In genomic region chr19:23763371-23763770, GRCm38 (mm10) we compare ENCODE assay signal across 26 mouse cellular contexts. TPM values are rescaled to one million over a fixed set of nuclear protein-coding genes. Genes with fewer than 3 reads are reported as not detected.
DNase-seq lines count a peak whose midpoint lies in the region; ATAC-seq and TF ChIP-seq lines count a peak whose summit lies in the region.
"Had no signal": no experiment of that assay in that cellular context is flagged by ENCODE, and none has a peak within 500 bp of the region (broad histone marks: within the 10 kb centered on the region; RNA-seq: fewer than 3 reads in every experiment).

No protein-coding gene starts in this region.

- H3K27me3 ChIP-seq in cerebellum, adult 2 months (ENCODE audit: control insufficient read depth, insufficient read depth, low read length): no peaks in the 10 kb centered on the region
- H3K27me3 ChIP-seq: CH12.LX had no signal

- ATAC-seq in cerebellum, adult (ENCODE audit: insufficient number of reproducible peaks, low FRiP score, low TSS enrichment): no peak
- ATAC-seq: forebrain, embryonic 13.5 days; forebrain, embryonic 16.5 days; inflammation-experienced regulatory T-cells, adult 6 months; intestine, embryonic 16.5 days; Patski had no signal

- no peak overlapping the region for H3K4me3 ChIP-seq in cerebellum, adult 2 months (replicated peaks; ENCODE audit: insufficient read depth, low read depth, low read length)
- H3K4me3 ChIP-seq: forebrain, embryonic 10.5 days; forebrain, embryonic 13.5 days; heart, embryonic 12.5 days; heart, embryonic 15.5 days; hindbrain, embryonic 10.5 days had no signal

- no peak for TF ChIP-seq CTCF in cerebellum, adult 2 months (IDR thresholded peaks at IDR 0.05; ENCODE audit: borderline replicate concordance, insufficient read depth, low read depth, low read length)

- peaks cover 25% of the 10 kb centered on the region for H3K4me1 ChIP-seq in cerebellum, adult 2 months (ENCODE audit: control insufficient read depth, insufficient read depth, low read length)

- H3K27ac ChIP-seq in cerebellum, adult 2 months (ENCODE audit: insufficient read depth, low read length): peak overlapping the region; percentile 58; the same call in 1 of the 2 replicates
- H3K27ac ChIP-seq: forebrain, embryonic 10.5 days; forebrain, embryonic 13.5 days; heart, embryonic 15.5 days; hindbrain, embryonic 10.5 days; hindbrain, embryonic 14.5 days had no signal

- DNase-seq in cerebellum, adult 2 months: peak; percentile 35 to 57
- DNase-seq in heart, adult 11 months: peak; percentile 22
- DNase-seq in heart, adult 18-20 months: no peak
- DNase-seq in testis, postnatal 10 days (ENCODE audit: low spot score): peak; percentile 17
- no peak for DNase-seq in testis, postnatal 14 days (ENCODE audit: low spot score)
- DNase-seq: adrenal gland, postnatal 10 days; adrenal gland, postnatal 36 days; B cell, adult 2 months; gastrocnemius, postnatal 10 days; gastrocnemius, postnatal 36 days; heart, postnatal 10 days; heart, postnatal 36 days; kidney, adult 18-20 months had no signal

- TF ChIP-seq POLR2A in cerebellum, adult 2 months (IDR thresholded peaks at IDR 0.05; ENCODE audit: borderline replicate concordance, insufficient read depth, low read length): no peak

- WGBS in cerebellum, adult 2 months: 25% methylated on average over 6 of the region's 6 CpGs

RNA-seq across cellular contexts. Expression of gene Apba1, which starts 4.7 kb away (rescaled TPM):
- polyA plus RNA-seq in cerebellum, adult 2 months (2012; rRNA removed): 78.3 and 80.4 TPM in 2 replicates
- 1 to 10 TPM; 3.0 to 3.1 TPM for total RNA-seq in heart, adult 18-20 months (2021)
- polyA plus RNA-seq: G1E had no signal

Comparison
In these comparisons a context has a peak if more than half of its experiments do, and no peak if none do; other contexts are left out.
1. DNase-seq: peak in cerebellum, adult 2 months (2 of 2), heart, adult 11 months (single experiment) and testis, postnatal 10 days (single experiment); none in heart, adult 18-20 months (0 of 2) and testis, postnatal 14 days (single experiment).